Comparison of ENCODE assay signal across 19 mouse cellular contexts in the genomic region with DNA sequence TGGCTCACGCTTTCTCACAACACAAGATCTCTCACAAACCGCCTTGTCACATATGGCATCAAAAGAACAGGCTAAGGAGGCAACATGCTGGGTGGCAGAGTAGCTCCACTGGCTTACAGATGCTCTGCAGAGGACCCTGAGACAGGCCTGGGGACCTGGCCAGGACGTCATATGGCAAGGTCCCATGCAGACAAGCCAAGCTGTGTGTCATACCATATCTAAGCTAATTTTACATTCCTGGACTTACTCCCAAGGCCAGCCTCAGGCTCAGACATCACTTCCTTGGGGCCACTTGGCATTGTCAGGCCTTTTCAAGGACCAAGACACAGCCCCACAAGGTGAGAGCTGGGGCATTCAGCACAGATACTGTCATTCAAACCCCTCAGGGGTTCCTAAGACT. TPM values are rescaled to one million over a fixed set of nuclear protein-coding genes. Genes with fewer than 3 reads are reported as not detected.
DNase-seq lines count a peak whose midpoint lies in the region; ATAC-seq and TF ChIP-seq lines count a peak whose summit lies in the region.
"Had no signal": no experiment of that assay in that cellular context is flagged by ENCODE, and none has a peak within 500 bp of the region (broad histone marks: within the 10 kb centered on the region; RNA-seq: fewer than 3 reads in every experiment).

No protein-coding gene starts in this region.

- 78% methylated on average over 3 of the region's 3 CpGs for WGBS in midbrain, embryonic 11.5 days

- no peaks in the 10 kb centered on the region for H3K36me3 ChIP-seq in midbrain, embryonic 11.5 days (ENCODE audit: control insufficient read depth, insufficient read depth, low read length)
- H3K36me3 ChIP-seq: hindbrain, embryonic 15.5 days had no signal

- no peaks in the 10 kb centered on the region for H3K27me3 ChIP-seq in midbrain, embryonic 11.5 days (ENCODE audit: control insufficient read depth, insufficient read depth, low read length)
- H3K27me3 ChIP-seq: embryonic facial prominence, embryonic 15.5 days; hindbrain, embryonic 15.5 days; kidney, embryonic 15.5 days had no signal

- peak overlapping the region; percentile 11; the same call in 1 of the 2 replicates for H3K4me3 ChIP-seq in gastrocnemius, adult 2 months
- no peak overlapping the region for H3K4me3 ChIP-seq in midbrain, embryonic 11.5 days (ENCODE audit: low read depth, low read length)
- H3K4me3 ChIP-seq: embryonic facial prominence, embryonic 15.5 days; erythroblast, embryonic 14.5 days; forebrain, embryonic 10.5 days; heart, embryonic 10.5 days; hindbrain, embryonic 15.5 days; kidney, embryonic 15.5 days had no signal

- peaks cover 9% of the 10 kb centered on the region for H3K4me1 ChIP-seq in midbrain, embryonic 11.5 days (ENCODE audit: control insufficient read depth, insufficient read depth, low read length)

- intact Hi-C loops in gastrocnemius, adult 2 months (cut with DNase I): loop anchor here (5.0 kb wide), 1 partner anchor 38 kb away; no protein-coding TSS in a partner anchor
- intact Hi-C loops in gastrocnemius, postnatal 36 days (cut with DNase I): no loop called here

- peak overlapping the region; percentile 67 for H3K27ac ChIP-seq in gastrocnemius, adult 2 months
- no peak overlapping the region for H3K27ac ChIP-seq in midbrain, embryonic 11.5 days (ENCODE audit: low read depth, low read length)
- H3K27ac ChIP-seq: forebrain, embryonic 10.5 days; heart, embryonic 10.5 days; hindbrain, embryonic 15.5 days; kidney, embryonic 15.5 days had no signal

- no peaks in the 10 kb centered on the region for H3K9me3 ChIP-seq in midbrain, embryonic 11.5 days (ENCODE audit: control insufficient read depth, low read length)
- H3K9me3 ChIP-seq: embryonic facial prominence, embryonic 15.5 days; forebrain, embryonic 10.5 days; heart, embryonic 10.5 days; hindbrain, embryonic 15.5 days; kidney, embryonic 15.5 days had no signal

- TF ChIP-seq CTCF in gastrocnemius, adult 2 months (IDR thresholded peaks at IDR 0.05): no peak

- DNase-seq in gastrocnemius, adult 2 months: peak; percentile 63
- DNase-seq in gastrocnemius, postnatal 36 days: no peak
- DNase-seq in adrenal gland, adult (ENCODE audit: inconsistent age in 2 of 2, low spot score in 1 of 2): peak; percentile 81 to 91
- DNase-seq in adrenal gland, adult 2 months: peak; percentile 84
- peak; percentile 51 for DNase-seq in adrenal gland, postnatal 25 days
- no peak for DNase-seq in yolk sac, embryonic 10.5 days (ENCODE audit: low spot score)
- DNase-seq in midbrain, embryonic 11.5 days (ENCODE audit: low spot score, missing footprints): no peak
- DNase-seq: cerebellum, adult 18-20 months; embryo, embryonic 11 days; heart, postnatal 10 days; kidney, adult 2 months had no signal

- no peak for ATAC-seq in midbrain, embryonic 11.5 days (ENCODE audit: low FRiP score)
- ATAC-seq: forebrain, embryonic 16.5 days; intestine, embryonic 16.5 days had no signal

- no peak overlapping the region for H3K9ac ChIP-seq in midbrain, embryonic 11.5 days (ENCODE audit: low read length)
- H3K9ac ChIP-seq: embryonic facial prominence, embryonic 15.5 days; hindbrain, embryonic 15.5 days; kidney, embryonic 15.5 days had no signal

- H3K4me2 ChIP-seq in midbrain, embryonic 11.5 days: no peak overlapping the region
- H3K4me2 ChIP-seq: embryonic facial prominence, embryonic 15.5 days; hindbrain, embryonic 15.5 days; kidney, embryonic 15.5 days had no signal

RNA-seq across cellular contexts. Expression of a gene that starts 5.4 kb away (rescaled TPM):
- 10 to 100 TPM; 52.2 to 53.1 TPM for total RNA-seq in gastrocnemius, adult 2 months (2021)
- total RNA-seq in gastrocnemius, postnatal 36 days (2021): 10 to 100 TPM; 40.2 to 43.7 TPM
- 10 to 100 TPM; 52.3 to 59.3 TPM for total RNA-seq in adrenal gland, adult 2 months (2021)
- 33.1 and 38.2 TPM in 2 replicates for polyA plus RNA-seq in adrenal gland, adult 2 months (2012; rRNA removed)
- total RNA-seq in adrenal gland, postnatal 25 days (2021): 50.3 and 56.9 TPM in 2 replicates
- 59.2 and 60.2 TPM in 2 replicates for polyA plus RNA-seq in midbrain, embryonic 11.5 days (2014; fragmentation: Nextera tagmentation; extraction: Ambion mirVana)

RNA-seq across cellular contexts. Expression of a gene that starts 40.2 kb away (rescaled TPM):
- total RNA-seq in gastrocnemius, adult 2 months (2021): 10 to 100 TPM; 20.5 to 44.4 TPM
- 10 to 100 TPM; 32.5 to 43.4 TPM for total RNA-seq in gastrocnemius, postnatal 36 days (2021)
- total RNA-seq in adrenal gland, adult 2 months (2021): 10 to 100 TPM; 11.1 to 15.9 TPM
- 10.7 and 13.2 TPM in 2 replicates for polyA plus RNA-seq in adrenal gland, adult 2 months (2012; rRNA removed)
- total RNA-seq in adrenal gland, postnatal 25 days (2021): 3.9 and 4.7 TPM in 2 replicates
- 14.5 and 15.7 TPM in 2 replicates for polyA plus RNA-seq in midbrain, embryonic 11.5 days (2014; fragmentation: Nextera tagmentation; extraction: Ambion mirVana)

Comparison
In these comparisons a context has a peak if more than half of its experiments do, and no peak if none do; other contexts are left out.
1. DNase-seq: peak in gastrocnemius, adult 2 months (single experiment), adrenal gland, adult (2 of 2), adrenal gland, adult 2 months (single experiment) and adrenal gland, postnatal 25 days (single experiment); none in gastrocnemius, postnatal 36 days (0 of 2), yolk sac, embryonic 10.5 days (single experiment) and midbrain, embryonic 11.5 days (single experiment).